ENCODE assay signal across 9 mouse cellular contexts in the genomic region with DNA sequence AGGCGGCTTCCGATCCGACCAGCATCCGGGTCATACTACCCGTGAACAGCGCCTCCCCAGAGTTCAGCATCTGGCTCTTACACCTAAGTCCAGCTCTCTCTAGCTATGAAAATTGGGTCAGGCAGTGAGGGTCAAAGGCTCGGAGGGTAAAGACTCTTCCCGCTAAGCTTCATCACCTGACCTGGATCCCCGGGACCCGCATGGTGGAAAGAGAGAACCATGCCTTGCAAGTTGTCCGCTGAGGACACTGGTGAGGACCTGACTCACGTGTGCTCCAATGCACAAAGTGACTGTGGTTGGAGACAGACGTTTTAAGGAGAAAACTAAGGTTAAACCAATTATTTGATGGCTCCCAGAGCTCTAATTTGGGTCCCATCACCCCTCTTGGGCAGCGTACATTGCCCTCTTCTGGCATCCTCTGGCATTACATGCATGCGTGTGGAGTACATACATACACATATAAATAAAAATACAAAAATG.
A peak's percentile ranks its signal among the peaks of the same experiment; 100 is the strongest.
DNase-seq lines count a peak whose midpoint lies in the region; ATAC-seq and TF ChIP-seq lines count a peak whose summit lies in the region.
"Had no signal": no experiment of that assay in that cellular context is flagged by ENCODE, and none has a peak within 500 bp of the region (broad histone marks: within the 10 kb centered on the region; RNA-seq: fewer than 3 reads in every experiment).

No protein-coding gene starts in this region.

- H3K9me3 ChIP-seq in heart, embryonic 15.5 days (replicated peaks), result no peaks in the 10 kb centered on the region
- H3K9me3 ChIP-seq in intestine, embryonic 14.5 days (ENCODE audit: control insufficient read depth, low read length), result no peaks in the 10 kb centered on the region
- no peaks in the 10 kb centered on the region for H3K9me3 ChIP-seq in midbrain, postnatal 0 days (ENCODE audit: low read length)

- H3K27me3 ChIP-seq in heart, embryonic 15.5 days, result peaks cover 85% of the 10 kb centered on the region
- H3K27me3 ChIP-seq in intestine, embryonic 14.5 days (replicated peaks; ENCODE audit: control insufficient read depth, insufficient read depth, low read length), result peaks cover 16% of the 10 kb centered on the region
- no peaks in the 10 kb centered on the region; the same call in 1 of the 2 replicates for H3K27me3 ChIP-seq in midbrain, postnatal 0 days (ENCODE audit: insufficient read depth, low read length)
- H3K27me3 ChIP-seq: Patski had no signal

- H3K4me1 ChIP-seq in heart, embryonic 15.5 days (replicated peaks), result peaks cover 22% of the 10 kb centered on the region
- H3K4me1 ChIP-seq in intestine, embryonic 14.5 days (replicated peaks; ENCODE audit: control insufficient read depth, insufficient read depth, low read length), result peaks cover 26% of the 10 kb centered on the region
- H3K4me1 ChIP-seq in midbrain, postnatal 0 days (ENCODE audit: insufficient read depth, low read length), result peaks cover 15% of the 10 kb centered on the region; the same call in 1 of the 2 replicates

- WGBS in heart, embryonic 15.5 days, result 8% methylated on average over 15 of the region's 15 CpGs
- 11% methylated on average over 15 of the region's 15 CpGs for WGBS in intestine, embryonic 14.5 days
- 12% methylated on average over 15 of the region's 15 CpGs for WGBS in midbrain, postnatal 0 days

- TF ChIP-seq CTCF in midbrain, postnatal 0 days (IDR thresholded peaks at IDR 0.05), result peak; percentile 61

- peak overlapping the region; percentile 12; the same call in 1 of the 2 replicates for H3K4me3 ChIP-seq in heart, embryonic 15.5 days
- H3K4me3 ChIP-seq in intestine, embryonic 14.5 days (ENCODE audit: low read depth, low read length), result 0 out of 2 replicates have a peak overlapping the region, but pooled peaks have one; percentile 3
- no peak overlapping the region for H3K4me3 ChIP-seq in midbrain, postnatal 0 days (ENCODE audit: low read depth, low read length)

- no peak overlapping the region for H3K9ac ChIP-seq in heart, embryonic 15.5 days
- H3K9ac ChIP-seq in intestine, embryonic 14.5 days (ENCODE audit: low read length), result no peak overlapping the region
- no peak overlapping the region for H3K9ac ChIP-seq in midbrain, postnatal 0 days (replicated peaks; ENCODE audit: low read length, poor library complexity, severe bottlenecking)

- ATAC-seq in heart, embryonic 15.5 days (replicated peaks; ENCODE audit: insufficient number of reproducible peaks, insufficient read depth, low FRiP score, low read depth), result no peak
- 0 out of 2 replicates have a peak, but pooled peaks have one; percentile 43 for ATAC-seq in intestine, embryonic 14.5 days (replicated peaks; ENCODE audit: low FRiP score, low TSS enrichment, low read depth)
- no peak for ATAC-seq in midbrain, postnatal 0 days (ENCODE audit: low FRiP score)
- ATAC-seq: Patski had no signal

- H3K4me2 ChIP-seq in heart, embryonic 15.5 days, result peak overlapping the region; percentile 26; the same call in 1 of the 2 replicates
- peak overlapping the region; percentile 38 for H3K4me2 ChIP-seq in intestine, embryonic 14.5 days (ENCODE audit: low read length)
- peak overlapping the region; percentile 26 for H3K4me2 ChIP-seq in midbrain, postnatal 0 days (ENCODE audit: low read depth, low read length, poor library complexity, severe bottlenecking)

- no peak overlapping the region for H3K27ac ChIP-seq in heart, embryonic 15.5 days
- no peak overlapping the region for H3K27ac ChIP-seq in intestine, embryonic 14.5 days (ENCODE audit: low read depth)
- no peak overlapping the region for H3K27ac ChIP-seq in midbrain, postnatal 0 days (ENCODE audit: low read depth, low read length)

- DNase-seq in heart, adult 11 months, result no peak
- peak; percentile 87 for DNase-seq in embryo, embryonic 10 days (ENCODE audit: low spot score)
- DNase-seq in intestine, embryonic 14.5 days (ENCODE audit: low spot score), result peak; percentile 59
- DNase-seq in midbrain, postnatal 0 days (ENCODE audit: low spot score), result no peak
- no peak for DNase-seq in adrenal gland, adult 2 months
- no peak for DNase-seq in Muller cell, postnatal 12 days (ENCODE audit: inconsistent ontology term)
- DNase-seq in right cerebral cortex, adult 18-20 months, result no peak

- H3K36me3 ChIP-seq in heart, embryonic 15.5 days, result no peaks in the 10 kb centered on the region
- no peaks in the 10 kb centered on the region for H3K36me3 ChIP-seq in intestine, embryonic 14.5 days (ENCODE audit: control insufficient read depth, insufficient read depth, low read length)
- no peaks in the 10 kb centered on the region for H3K36me3 ChIP-seq in midbrain, postnatal 0 days (ENCODE audit: insufficient read depth, low read length)

Comparison
In these comparisons a context has a peak if more than half of its experiments do, and no peak if none do; other contexts are left out.
1. DNase-seq: peak in embryo, embryonic 10 days (single experiment) and intestine, embryonic 14.5 days (single experiment); none in heart, adult 11 months (single experiment), midbrain, postnatal 0 days (single experiment), adrenal gland, adult 2 months (single experiment), Muller cell, postnatal 12 days (single experiment) and right cerebral cortex, adult 18-20 months (single experiment).
2. Peak in every context shown above with its lines, with median percentiles within 50 percentile points of each other: H3K4me2 ChIP-seq.